Mouse (Mus musculus): ENCODE data around the gene Fam207a.

DNA sequence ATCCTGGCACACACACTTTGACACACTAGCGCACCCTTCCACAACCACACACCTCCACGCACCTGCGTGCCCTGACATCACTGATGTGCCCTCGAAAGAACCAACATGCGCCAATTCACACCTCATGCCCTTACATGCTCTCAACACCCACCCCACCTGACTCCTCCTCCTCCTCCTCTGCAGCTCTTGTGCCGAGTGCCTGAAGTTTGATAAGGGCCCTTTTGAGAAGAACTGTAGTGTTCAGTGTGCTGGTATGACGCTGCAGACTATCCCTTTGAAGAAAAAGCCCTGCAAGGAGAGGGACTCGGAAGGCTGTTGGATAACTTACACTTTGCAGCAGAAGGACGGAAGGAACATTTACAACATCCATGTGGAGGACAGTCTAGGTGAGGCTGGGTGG is 45.2 kb upstream of the Fam207a start:
- TF ChIP-seq GATA1 (IDR thresholded peaks at IDR 0.05; ENCODE audit: low read length) (no peak), TAL1 (IDR thresholded peaks at IDR 0.05; ENCODE audit: low read length) (no peak)
